ENCODE assay signal across 20 mouse cellular contexts in genomic region chr3:69594071-69594470, GRCm38 (mm10). TPM values are rescaled to one million over a fixed set of nuclear protein-coding genes. Genes with fewer than 3 reads are reported as not detected.
DNase-seq lines count a peak whose midpoint lies in the region; ATAC-seq and TF ChIP-seq lines count a peak whose summit lies in the region.
"Had no signal": no experiment of that assay in that cellular context is flagged by ENCODE, and none has a peak within 500 bp of the region (broad histone marks: within the 10 kb centered on the region; RNA-seq: fewer than 3 reads in every experiment).

No protein-coding gene starts in this region.

- H3K27ac ChIP-seq in heart, embryonic 10.5 days = no peak overlapping the region
- H3K27ac ChIP-seq in lung, postnatal 0 days (ENCODE audit: low read length) = no peak overlapping the region
- H3K27ac ChIP-seq: embryonic facial prominence, embryonic 12.5 days; heart, adult 2 months; hindbrain, embryonic 13.5 days; limb, embryonic 15.5 days; midbrain, embryonic 15.5 days had no signal

- intact Hi-C loops in heart, postnatal 14 days (cut with DNase I) = no loop called here

- TF ChIP-seq EP300 in lung, postnatal 0 days (IDR thresholded peaks at IDR 0.05) = no peak

- no peak overlapping the region for H3K4me2 ChIP-seq in lung, postnatal 0 days (replicated peaks; ENCODE audit: low read depth, low read length)
- H3K4me2 ChIP-seq: embryonic facial prominence, embryonic 12.5 days; hindbrain, embryonic 13.5 days; limb, embryonic 15.5 days; midbrain, embryonic 15.5 days had no signal

- peak; percentile 7 for DNase-seq in adrenal gland, adult 2 months
- DNase-seq in adrenal gland, adult (ENCODE audit: inconsistent age in 2 of 2, low spot score in 1 of 2) = no peak
- peak; percentile 70 for DNase-seq in heart, embryonic 10.5 days (ENCODE audit: low spot score)
- no peak for DNase-seq in heart, postnatal 14 days
- DNase-seq in lung, postnatal 0 days (ENCODE audit: low spot score) = peak; percentile 37
- DNase-seq in lung, postnatal 25 days (ENCODE audit: low spot score) = no peak
- DNase-seq in retina, embryonic 14.5 days (ENCODE audit: low spot score) = peak; percentile 38
- no peak for DNase-seq in yolk sac, embryonic 10.5 days (ENCODE audit: low spot score)
- DNase-seq: cerebellum, postnatal 36 days; gastrocnemius, postnatal 10 days; heart, adult 2 months; kidney, postnatal 10 days; thymus, postnatal 14 days had no signal

- no peaks in the 10 kb centered on the region for H3K27me3 ChIP-seq in heart, embryonic 10.5 days (ENCODE audit: insufficient read depth, poor library complexity, severe bottlenecking)
- H3K27me3 ChIP-seq in lung, postnatal 0 days (replicated peaks; ENCODE audit: insufficient read depth, low read length) = no peaks in the 10 kb centered on the region
- H3K27me3 ChIP-seq: embryonic facial prominence, embryonic 12.5 days; hindbrain, embryonic 13.5 days; limb, embryonic 15.5 days; midbrain, embryonic 15.5 days had no signal

- WGBS in heart, embryonic 10.5 days = 69% methylated on average over 9 of the region's 9 CpGs
- 66% methylated on average over 9 of the region's 9 CpGs for WGBS in lung, postnatal 0 days

- no peak overlapping the region for H3K9ac ChIP-seq in lung, postnatal 0 days (replicated peaks; ENCODE audit: low read depth)
- H3K9ac ChIP-seq: embryonic facial prominence, embryonic 12.5 days; hindbrain, embryonic 13.5 days; limb, embryonic 15.5 days; midbrain, embryonic 15.5 days had no signal

- no peaks in the 10 kb centered on the region for H3K36me3 ChIP-seq in heart, embryonic 10.5 days
- H3K36me3 ChIP-seq in lung, postnatal 0 days (ENCODE audit: insufficient read depth, low read length) = no peaks in the 10 kb centered on the region
- H3K36me3 ChIP-seq: embryonic facial prominence, embryonic 12.5 days; limb, embryonic 15.5 days; midbrain, embryonic 15.5 days had no signal

- ATAC-seq in lung, postnatal 0 days = no peak
- ATAC-seq: CD4-positive, CD25-positive, alpha-beta regulatory T cell, adult 4 months; intestine, embryonic 16.5 days; midbrain, embryonic 15.5 days had no signal

- H3K4me3 ChIP-seq in heart, embryonic 10.5 days = no peak overlapping the region
- no peak overlapping the region for H3K4me3 ChIP-seq in lung, postnatal 0 days (ENCODE audit: low read depth, low read length)
- H3K4me3 ChIP-seq: embryonic facial prominence, embryonic 12.5 days; heart, adult 2 months; hindbrain, embryonic 13.5 days; limb, embryonic 15.5 days; midbrain, embryonic 15.5 days had no signal

- TF ChIP-seq CTCF in lung, postnatal 0 days (IDR thresholded peaks at IDR 0.05) = no peak

- H3K9me3 ChIP-seq in heart, embryonic 10.5 days = no peaks in the 10 kb centered on the region
- no peaks in the 10 kb centered on the region for H3K9me3 ChIP-seq in lung, postnatal 0 days (ENCODE audit: low read length)
- H3K9me3 ChIP-seq: embryonic facial prominence, embryonic 12.5 days; hindbrain, embryonic 13.5 days; limb, embryonic 15.5 days; midbrain, embryonic 15.5 days had no signal

- peaks cover 19% of the 10 kb centered on the region; the same call in 1 of the 2 replicates for H3K4me1 ChIP-seq in heart, embryonic 10.5 days
- H3K4me1 ChIP-seq in lung, postnatal 0 days (ENCODE audit: insufficient read depth, low read depth, low read length) = no peaks in the 10 kb centered on the region

RNA-seq across cellular contexts. Expression of gene B3galnt1, which starts 4.7 kb away (rescaled TPM):
- 10 to 100 TPM; 10.2 to 14.2 TPM for total RNA-seq in adrenal gland, adult 2 months (2021)
- 6.0 and 6.4 TPM in 2 replicates for polyA plus RNA-seq in adrenal gland, adult 2 months (2012; rRNA removed)
- polyA plus RNA-seq in heart, embryonic 10.5 days (2016; fragmentation: Nextera tagmentation; extraction: Ambion mirVana) = 26.5 and 27.7 TPM in 2 replicates
- 1 to 10 TPM; 2.8 to 3.2 TPM for total RNA-seq in heart, postnatal 14 days (2021)
- 16.7 and 21.0 TPM in 2 replicates for polyA plus RNA-seq in lung, postnatal 0 days (2015; fragmentation: Nextera tagmentation; extraction: Ambion mirVana)
- total RNA-seq: neutrophil, adult 5-6 weeks had no signal

Comparison
In these comparisons a context has a peak if more than half of its experiments do, and no peak if none do; other contexts are left out.
1. DNase-seq: peak in adrenal gland, adult 2 months (single experiment), heart, embryonic 10.5 days (single experiment), lung, postnatal 0 days (single experiment) and retina, embryonic 14.5 days (single experiment); none in adrenal gland, adult (0 of 2), heart, postnatal 14 days (0 of 2), lung, postnatal 25 days (single experiment) and yolk sac, embryonic 10.5 days (single experiment).